Mouse (Mus musculus): ENCODE results near the gene Sestd1. TPM values are rescaled to one million over a fixed set of nuclear protein-coding genes. Genes with fewer than 3 reads are reported as not detected.

Gene Sestd1
- polyA plus RNA-seq, 1 experiment, result 2.7 TPM

DNA sequence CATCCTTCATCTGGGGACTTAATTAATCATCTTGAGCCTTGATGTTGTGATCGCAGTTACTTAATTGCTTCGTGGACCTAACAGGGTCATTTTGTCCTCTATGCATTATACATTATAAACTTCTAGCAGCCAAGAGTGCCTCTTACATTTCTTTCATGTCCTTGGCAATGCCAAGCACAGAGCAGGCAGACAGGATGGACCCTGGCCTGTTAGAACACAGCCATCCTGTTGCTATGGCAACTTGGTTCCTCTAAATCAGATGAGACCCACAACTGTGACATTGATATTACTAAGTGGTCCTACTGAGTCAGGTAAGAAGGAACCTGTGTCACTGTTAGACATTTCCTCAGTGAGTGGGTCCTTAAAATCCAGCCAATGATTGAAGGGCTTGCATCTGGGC is 130.8 kb downstream of the Sestd1 start:
- no peak overlapping the region for H3K4me3 ChIP-seq (replicated peaks; ENCODE audit: control insufficient read depth, low read depth, low read length)
- no peaks in the 10 kb centered on the region for H3K4me1 ChIP-seq (ENCODE audit: control insufficient read depth, insufficient read depth, low read length)
- H3K27ac ChIP-seq (ENCODE audit: control insufficient read depth, insufficient read depth, low read depth, low read length, poor library complexity), result no peak overlapping the region
- WGBS, result 74% methylated on average over 2 of the region's 2 CpGs
- TF ChIP-seq CTCF (IDR thresholded peaks at IDR 0.05; ENCODE audit: control insufficient read depth, insufficient read depth, low read length), result no peak
- no peak for TF ChIP-seq POLR2A (IDR thresholded peaks at IDR 0.05; ENCODE audit: borderline replicate concordance, control insufficient read depth, low read depth, low read length)

DNA sequence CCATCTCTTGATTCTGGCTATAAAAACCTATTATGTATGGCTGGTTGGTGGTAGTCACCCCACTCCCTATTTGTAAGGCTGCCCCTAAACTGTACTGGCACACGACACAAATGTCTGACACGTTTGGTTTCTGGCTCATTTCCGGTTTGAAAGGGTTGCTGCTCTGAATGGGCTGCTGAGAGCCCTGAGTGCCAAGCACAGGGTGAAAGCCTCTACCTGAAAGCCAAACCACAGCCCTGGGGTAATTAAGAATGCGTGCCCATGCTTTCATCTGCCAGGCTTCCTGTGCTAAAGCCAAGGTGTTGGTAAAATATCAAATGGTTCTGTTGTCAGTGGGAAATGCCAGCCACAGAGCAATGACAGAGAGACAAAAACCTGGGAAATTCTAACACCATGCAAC is 132.2 kb downstream of the Sestd1 start:
- Histone ChIP-seq H3K4me3 (replicated peaks; ENCODE audit: control insufficient read depth, low read depth, low read length) (no peak overlapping the region), H3K4me1 (ENCODE audit: control insufficient read depth, insufficient read depth, low read length) (no peaks in the 10 kb centered on the region), H3K27ac (ENCODE audit: control insufficient read depth, insufficient read depth, low read depth, low read length, poor library complexity) (no peak overlapping the region)
- 33% methylated on average over 4 of the region's 4 CpGs for WGBS
- TF ChIP-seq CTCF (IDR thresholded peaks at IDR 0.05; ENCODE audit: control insufficient read depth, insufficient read depth, low read length) (no peak), POLR2A (IDR thresholded peaks at IDR 0.05; ENCODE audit: borderline replicate concordance, control insufficient read depth, low read depth, low read length) (no peak)

DNA sequence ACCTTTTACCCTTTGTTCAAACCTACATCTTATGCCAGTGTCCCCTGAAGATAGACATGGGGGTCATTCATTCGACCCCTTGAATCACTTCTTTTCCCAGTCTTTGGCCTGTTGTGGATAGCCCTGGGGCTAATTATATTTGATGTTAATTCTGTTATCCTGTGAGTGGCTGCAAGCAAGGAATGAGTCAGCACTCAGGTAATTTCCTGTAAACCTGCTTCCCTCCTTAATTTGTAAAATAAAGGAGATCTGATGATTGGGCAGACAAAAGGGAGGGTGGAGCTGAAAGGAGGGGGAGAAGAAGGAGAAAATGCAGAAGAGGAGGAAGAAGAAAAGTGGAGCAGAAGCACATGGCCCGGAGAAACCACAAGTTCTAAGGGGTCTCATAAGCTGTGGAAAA is 133.4 kb downstream of the Sestd1 start:
- no peaks in the 10 kb centered on the region for H3K4me1 ChIP-seq (ENCODE audit: control insufficient read depth, insufficient read depth, low read length)
- no peak overlapping the region for H3K27ac ChIP-seq (ENCODE audit: control insufficient read depth, insufficient read depth, low read depth, low read length, poor library complexity)
- no peak overlapping the region for H3K4me3 ChIP-seq (replicated peaks; ENCODE audit: control insufficient read depth, low read depth, low read length)
- TF ChIP-seq POLR2A (IDR thresholded peaks at IDR 0.05; ENCODE audit: borderline replicate concordance, control insufficient read depth, low read depth, low read length), result no peak
- no peak for TF ChIP-seq CTCF (IDR thresholded peaks at IDR 0.05; ENCODE audit: control insufficient read depth, insufficient read depth, low read length)
- WGBS, result 74% methylated on average over 2 of the region's 2 CpGs

DNA sequence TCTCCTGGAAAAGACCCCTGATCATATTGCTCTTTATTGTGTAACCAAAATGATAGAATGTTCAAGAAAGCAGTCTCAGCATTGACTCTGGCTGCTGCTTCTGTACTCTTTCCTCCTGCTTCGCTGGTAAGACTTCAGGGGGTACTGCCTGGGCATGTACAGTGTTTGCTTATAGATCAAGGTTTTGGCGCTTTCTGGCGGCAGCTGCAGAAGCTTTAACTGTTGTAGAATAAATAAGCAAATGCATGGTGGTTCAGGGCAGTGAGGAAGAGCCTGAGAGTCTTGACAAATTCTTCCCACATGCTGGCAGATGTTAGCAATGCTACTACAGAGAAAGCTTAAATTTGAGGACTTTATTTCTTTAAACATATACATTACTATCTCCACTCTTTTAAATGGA is 134.1 kb downstream of the Sestd1 start:
- 77% methylated on average over 3 of the region's 3 CpGs for WGBS
- no peak for TF ChIP-seq POLR2A (IDR thresholded peaks at IDR 0.05; ENCODE audit: borderline replicate concordance, control insufficient read depth, low read depth, low read length)
- no peak for TF ChIP-seq CTCF (IDR thresholded peaks at IDR 0.05; ENCODE audit: control insufficient read depth, insufficient read depth, low read length)
- Histone ChIP-seq H3K4me3 (replicated peaks; ENCODE audit: control insufficient read depth, low read depth, low read length) (no peak overlapping the region), H3K4me1 (ENCODE audit: control insufficient read depth, insufficient read depth, low read length) (no peaks in the 10 kb centered on the region), H3K27ac (ENCODE audit: control insufficient read depth, insufficient read depth, low read depth, low read length, poor library complexity) (no peak overlapping the region)

DNA sequence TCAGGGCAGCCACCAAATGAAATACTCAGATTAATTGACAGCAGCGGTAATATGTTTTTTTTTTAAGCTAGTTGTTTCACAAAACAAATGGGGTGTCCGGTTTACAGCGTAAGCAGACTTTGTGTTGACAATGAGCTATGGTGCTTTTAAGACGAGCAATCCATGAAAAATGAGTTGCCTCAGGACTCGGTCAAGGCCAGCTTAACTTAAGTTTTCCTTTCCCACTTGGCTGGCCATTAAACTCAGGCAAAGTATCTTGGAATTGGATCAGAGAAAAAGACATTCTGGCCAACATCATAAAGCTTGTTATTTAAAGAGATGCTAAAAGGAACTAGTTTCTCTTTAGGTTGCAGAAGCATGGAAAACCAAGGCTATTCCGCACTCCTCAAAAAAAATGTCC is 136.9 kb downstream of the Sestd1 start:
- Histone ChIP-seq H3K27ac (ENCODE audit: control insufficient read depth, insufficient read depth, low read depth, low read length, poor library complexity) (no peak overlapping the region), H3K4me3 (replicated peaks; ENCODE audit: control insufficient read depth, low read depth, low read length) (no peak overlapping the region), H3K4me1 (ENCODE audit: control insufficient read depth, insufficient read depth, low read length) (no peaks in the 10 kb centered on the region)
- TF ChIP-seq CTCF (IDR thresholded peaks at IDR 0.05; ENCODE audit: control insufficient read depth, insufficient read depth, low read length), result no peak
- TF ChIP-seq POLR2A (IDR thresholded peaks at IDR 0.05; ENCODE audit: borderline replicate concordance, control insufficient read depth, low read depth, low read length), result no peak
- WGBS, result 90% methylated on average over 6 of the region's 6 CpGs

GRCm38 (mm10) chr2:77138879-77139278 is 141.5 kb downstream of the Sestd1 start:
- TF ChIP-seq CTCF (IDR thresholded peaks at IDR 0.05; ENCODE audit: control insufficient read depth, insufficient read depth, low read length) (no peak), POLR2A (IDR thresholded peaks at IDR 0.05; ENCODE audit: borderline replicate concordance, control insufficient read depth, low read depth, low read length) (no peak)
- Histone ChIP-seq H3K4me1 (ENCODE audit: control insufficient read depth, insufficient read depth, low read length) (no peaks in the 10 kb centered on the region), H3K27ac (ENCODE audit: control insufficient read depth, insufficient read depth, low read depth, low read length, poor library complexity) (no peak overlapping the region), H3K4me3 (replicated peaks; ENCODE audit: control insufficient read depth, low read depth, low read length) (no peak overlapping the region)
- WGBS, result 70% methylated on average over 6 of the region's 6 CpGs

GRCm38 (mm10) chr2:77134906-77135305 is 145.5 kb downstream of the Sestd1 start:
- no peaks in the 10 kb centered on the region for H3K4me1 ChIP-seq (ENCODE audit: control insufficient read depth, insufficient read depth, low read length)
- 28% methylated on average over 1 of the region's 1 CpGs for WGBS
- no peak overlapping the region for H3K4me3 ChIP-seq (replicated peaks; ENCODE audit: control insufficient read depth, low read depth, low read length)
- no peak overlapping the region for H3K27ac ChIP-seq (ENCODE audit: control insufficient read depth, insufficient read depth, low read depth, low read length, poor library complexity)
- TF ChIP-seq POLR2A (IDR thresholded peaks at IDR 0.05; ENCODE audit: borderline replicate concordance, control insufficient read depth, low read depth, low read length) (no peak), CTCF (IDR thresholded peaks at IDR 0.05; ENCODE audit: control insufficient read depth, insufficient read depth, low read length) (no peak)

DNA sequence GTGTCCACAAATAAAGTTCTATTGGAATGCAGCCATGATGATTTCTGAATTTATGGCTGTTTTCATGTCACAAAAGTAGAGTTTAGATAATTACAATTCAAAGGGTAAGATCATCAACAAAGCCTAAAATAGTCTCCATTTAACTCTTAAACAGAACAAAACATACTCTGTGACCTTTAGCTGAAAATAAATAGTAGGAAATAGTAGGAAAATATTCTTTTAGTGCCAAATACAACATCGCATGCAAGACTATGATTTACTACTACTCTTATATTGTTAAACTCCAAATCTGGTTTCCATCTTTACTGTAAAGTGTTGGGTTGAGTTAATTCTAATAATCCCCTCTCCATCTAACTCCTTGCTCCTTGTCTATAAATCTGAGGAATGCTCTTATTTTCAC is 147.0 kb downstream of the Sestd1 start:
- no peak overlapping the region for H3K27ac ChIP-seq (ENCODE audit: control insufficient read depth, insufficient read depth, low read depth, low read length, poor library complexity)
- TF ChIP-seq CTCF (IDR thresholded peaks at IDR 0.05; ENCODE audit: control insufficient read depth, insufficient read depth, low read length) (no peak), POLR2A (IDR thresholded peaks at IDR 0.05; ENCODE audit: borderline replicate concordance, control insufficient read depth, low read depth, low read length) (no peak)
- no peaks in the 10 kb centered on the region for H3K4me1 ChIP-seq (ENCODE audit: control insufficient read depth, insufficient read depth, low read length)
- H3K4me3 ChIP-seq (replicated peaks; ENCODE audit: control insufficient read depth, low read depth, low read length), result no peak overlapping the region
- 89% methylated on average over 1 of the region's 1 CpGs for WGBS

Other genes starting within 250 kb of the Sestd1 start
- gene Ccdc141, start 110.0 kb downstream of the Sestd1 start, polyA plus RNA-seq (2011; ENCODE audit: insufficient read depth, insufficient read length, low replicate concordance, missing spikeins), result 1.0 and 3.7 TPM in 2 replicates